13 mouse cellular contexts compared by ENCODE assay signal in the genomic region with DNA sequence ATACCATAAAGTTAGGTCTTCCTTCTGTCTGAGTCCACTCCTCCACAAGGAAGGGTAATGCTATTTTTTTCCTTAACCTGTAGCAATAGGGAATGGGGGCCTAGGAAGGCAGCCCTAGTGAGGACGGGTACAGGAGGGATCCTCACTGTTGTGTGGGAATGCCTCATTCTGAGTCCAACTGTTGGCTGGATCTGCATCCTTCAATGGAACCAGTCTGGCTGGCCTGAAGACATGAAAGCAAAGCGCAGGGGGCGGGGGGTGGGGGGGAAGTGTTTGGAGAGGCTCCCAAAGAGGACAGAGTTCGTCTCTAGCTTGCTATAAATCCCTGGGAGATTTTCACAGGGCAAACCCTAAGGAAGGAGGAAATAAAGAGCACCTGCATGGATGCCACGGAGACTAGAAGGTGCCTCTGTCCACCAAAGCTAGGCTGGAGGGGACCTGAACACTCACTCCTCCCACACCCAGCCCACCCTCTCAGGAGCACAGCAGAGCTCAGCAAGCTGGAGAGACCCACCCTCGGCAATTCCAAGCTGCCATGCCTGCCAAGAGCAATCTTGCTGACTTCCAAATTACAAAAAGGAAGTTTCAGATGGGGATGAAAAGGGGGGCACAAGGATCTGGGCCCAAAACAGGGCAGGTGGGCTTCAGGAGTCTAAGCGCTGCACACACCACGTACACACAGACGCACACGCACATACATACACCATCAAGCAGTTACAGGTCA. TPM values are rescaled to one million over a fixed set of nuclear protein-coding genes. Genes with fewer than 3 reads are reported as not detected.
DNase-seq lines count a peak whose midpoint lies in the region; ATAC-seq and TF ChIP-seq lines count a peak whose summit lies in the region.
"Had no signal": no experiment of that assay in that cellular context is flagged by ENCODE, and none has a peak within 500 bp of the region (broad histone marks: within the 10 kb centered on the region; RNA-seq: fewer than 3 reads in every experiment).

No protein-coding gene starts in this region.

- ATAC-seq in forebrain, embryonic 13.5 days, result no peak
- ATAC-seq in lung, postnatal 0 days, result no peak
- no peak for ATAC-seq in hindbrain, embryonic 15.5 days (ENCODE audit: low FRiP score, low read depth)
- ATAC-seq: Patski had no signal

- H3K27me3 ChIP-seq in forebrain, embryonic 13.5 days, result no peaks in the 10 kb centered on the region
- peaks cover 59% of the 10 kb centered on the region for H3K27me3 ChIP-seq in forebrain, embryonic 10.5 days (ENCODE audit: poor library complexity, severe bottlenecking)
- no peaks in the 10 kb centered on the region for H3K27me3 ChIP-seq in lung, postnatal 0 days (replicated peaks; ENCODE audit: insufficient read depth, low read length)
- no peaks in the 10 kb centered on the region for H3K27me3 ChIP-seq in hindbrain, embryonic 15.5 days
- H3K27me3 ChIP-seq in small intestine, adult 2 months (ENCODE audit: control insufficient read depth, insufficient read depth, low read length), result no peaks in the 10 kb centered on the region
- H3K27me3 ChIP-seq: Patski had no signal

- H3K4me1 ChIP-seq in forebrain, embryonic 13.5 days, result peaks cover 56% of the 10 kb centered on the region
- H3K4me1 ChIP-seq in forebrain, embryonic 10.5 days, result peaks cover 17% of the 10 kb centered on the region
- no peaks in the 10 kb centered on the region for H3K4me1 ChIP-seq in lung, postnatal 0 days (ENCODE audit: insufficient read depth, low read depth, low read length)
- H3K4me1 ChIP-seq in hindbrain, embryonic 15.5 days (replicated peaks), result peaks cover 53% of the 10 kb centered on the region
- H3K4me1 ChIP-seq in small intestine, adult 2 months (ENCODE audit: control insufficient read depth, insufficient read depth, insufficient read length, low read length), result peaks cover 20% of the 10 kb centered on the region

- H3K4me2 ChIP-seq in forebrain, embryonic 13.5 days, result peak overlapping the region; percentile 96
- peak overlapping the region; percentile 76 for H3K4me2 ChIP-seq in lung, postnatal 0 days (replicated peaks; ENCODE audit: low read depth, low read length)
- H3K4me2 ChIP-seq in hindbrain, embryonic 15.5 days, result peak overlapping the region; percentile 87

- no peaks in the 10 kb centered on the region for H3K36me3 ChIP-seq in forebrain, embryonic 13.5 days (ENCODE audit: poor library complexity, severe bottlenecking)
- H3K36me3 ChIP-seq in forebrain, embryonic 10.5 days (replicated peaks), result no peaks in the 10 kb centered on the region
- H3K36me3 ChIP-seq in lung, postnatal 0 days (ENCODE audit: insufficient read depth, low read length), result no peaks in the 10 kb centered on the region
- H3K36me3 ChIP-seq in hindbrain, embryonic 15.5 days, result no peaks in the 10 kb centered on the region
- H3K36me3 ChIP-seq in small intestine, adult 2 months (ENCODE audit: control insufficient read depth, insufficient read depth, low read length), result no peaks in the 10 kb centered on the region
- H3K36me3 ChIP-seq: heart, embryonic 15.5 days; midbrain, embryonic 12.5 days had no signal

- peak overlapping the region; percentile 82 for H3K4me3 ChIP-seq in forebrain, embryonic 13.5 days
- no peak overlapping the region for H3K4me3 ChIP-seq in forebrain, embryonic 10.5 days
- H3K4me3 ChIP-seq in lung, postnatal 0 days (ENCODE audit: low read depth, low read length), result no peak overlapping the region
- H3K4me3 ChIP-seq in hindbrain, embryonic 15.5 days, result peak overlapping the region; percentile 69
- H3K4me3 ChIP-seq in small intestine, adult 2 months (ENCODE audit: low read depth, low read length), result peak overlapping the region; percentile 14
- H3K4me3 ChIP-seq: heart, embryonic 15.5 days; midbrain, embryonic 12.5 days had no signal

- no peak for TF ChIP-seq EP300 in lung, postnatal 0 days (IDR thresholded peaks at IDR 0.05)

- no peak for TF ChIP-seq CTCF in lung, postnatal 0 days (IDR thresholded peaks at IDR 0.05)
- no peak for TF ChIP-seq CTCF in small intestine, adult 2 months (IDR thresholded peaks at IDR 0.05; ENCODE audit: extremely low read depth, insufficient read length, insufficient replicate concordance, low read depth, low read length)

- H3K9me3 ChIP-seq in forebrain, embryonic 13.5 days (replicated peaks), result no peaks in the 10 kb centered on the region
- no peaks in the 10 kb centered on the region for H3K9me3 ChIP-seq in forebrain, embryonic 10.5 days
- H3K9me3 ChIP-seq in lung, postnatal 0 days (ENCODE audit: low read length), result no peaks in the 10 kb centered on the region
- no peaks in the 10 kb centered on the region for H3K9me3 ChIP-seq in hindbrain, embryonic 15.5 days
- H3K9me3 ChIP-seq: heart, embryonic 15.5 days; midbrain, embryonic 12.5 days had no signal

- no peak overlapping the region for H3K27ac ChIP-seq in forebrain, embryonic 13.5 days
- no peak overlapping the region for H3K27ac ChIP-seq in forebrain, embryonic 10.5 days
- no peak overlapping the region for H3K27ac ChIP-seq in lung, postnatal 0 days (ENCODE audit: low read length)
- no peak overlapping the region for H3K27ac ChIP-seq in hindbrain, embryonic 15.5 days (replicated peaks)
- peak overlapping the region; percentile 50 for H3K27ac ChIP-seq in small intestine, adult 2 months (ENCODE audit: insufficient read depth, low read depth, low read length)
- H3K27ac ChIP-seq: heart, embryonic 15.5 days; midbrain, embryonic 12.5 days had no signal

- peak overlapping the region; percentile 34; the same call in 1 of the 2 replicates for H3K9ac ChIP-seq in forebrain, embryonic 13.5 days
- H3K9ac ChIP-seq in lung, postnatal 0 days (replicated peaks; ENCODE audit: low read depth), result no peak overlapping the region
- no peak overlapping the region; the same call in 1 of the 2 replicates for H3K9ac ChIP-seq in hindbrain, embryonic 15.5 days
- H3K9ac ChIP-seq: heart, embryonic 15.5 days; midbrain, embryonic 12.5 days had no signal

- DNase-seq in forebrain, embryonic 10.5 days (ENCODE audit: extremely low spot score, low spot score), result no peak
- DNase-seq in lung, postnatal 0 days (ENCODE audit: low spot score), result no peak
- no peak for DNase-seq in lung, postnatal 4 days
- no peak for DNase-seq in frontal cortex, postnatal 25 days (ENCODE audit: low spot score in 2 of 2)
- no peak for DNase-seq in spleen, adult 18-20 months
- DNase-seq: adrenal gland, postnatal 25 days; thymus, adult 18-20 months had no signal

- 72% methylated on average over 10 of the region's 10 CpGs for WGBS in forebrain, embryonic 13.5 days
- WGBS in forebrain, embryonic 10.5 days, result 80% methylated on average over 10 of the region's 10 CpGs
- 54% methylated on average over 10 of the region's 10 CpGs for WGBS in lung, postnatal 0 days
- WGBS in hindbrain, embryonic 15.5 days, result 76% methylated on average over 10 of the region's 10 CpGs
- 31% methylated on average over 10 of the region's 10 CpGs for WGBS in small intestine, adult 2 months

- TF ChIP-seq POLR2A in small intestine, adult 2 months (IDR thresholded peaks at IDR 0.05; ENCODE audit: low read depth, low read length), result peak; percentile 8; the same call in 1 of the 2 replicates

RNA-seq across cellular contexts. Expression of a gene that starts 2.3 kb away (rescaled TPM):
- 9.6 and 11.5 TPM in 2 replicates for polyA plus RNA-seq in forebrain, embryonic 13.5 days (2015; fragmentation: Nextera tagmentation; extraction: Ambion mirVana)
- polyA plus RNA-seq in forebrain, embryonic 10.5 days (2016; fragmentation: Nextera tagmentation; extraction: Ambion mirVana), result 1.9 and 4.7 TPM in 2 replicates
- 16.4 and 18.4 TPM in 2 replicates for polyA plus RNA-seq in lung, postnatal 0 days (2015; fragmentation: Nextera tagmentation; extraction: Ambion mirVana)
- 11.2 and 12.4 TPM in 2 replicates for polyA plus RNA-seq in hindbrain, embryonic 15.5 days (2015; fragmentation: Nextera tagmentation; extraction: Ambion mirVana)
- 9.6 and 16.1 TPM in 2 replicates for polyA plus RNA-seq in small intestine, adult 2 months (2012; rRNA removed)

Comparison
In these comparisons a context has a peak if more than half of its experiments do, and no peak if none do; other contexts are left out.
1. H3K4me3 ChIP-seq: peak in forebrain, embryonic 13.5 days (single experiment), hindbrain, embryonic 15.5 days (single experiment) and small intestine, adult 2 months (single experiment); none in forebrain, embryonic 10.5 days (single experiment) and lung, postnatal 0 days (single experiment).
2. Peak in every context shown above with its lines, with median percentiles within 50 percentile points of each other: H3K4me2 ChIP-seq.